Mouse (Mus musculus): Measurements from ENCODE around the gene Gm4881. TPM values are rescaled to one million over a fixed set of nuclear protein-coding genes. Genes with fewer than 3 reads are reported as not detected.

Gene Gm4881
- polyA plus RNA-seq, 1 experiment from 2014 or later: not detected

DNA sequence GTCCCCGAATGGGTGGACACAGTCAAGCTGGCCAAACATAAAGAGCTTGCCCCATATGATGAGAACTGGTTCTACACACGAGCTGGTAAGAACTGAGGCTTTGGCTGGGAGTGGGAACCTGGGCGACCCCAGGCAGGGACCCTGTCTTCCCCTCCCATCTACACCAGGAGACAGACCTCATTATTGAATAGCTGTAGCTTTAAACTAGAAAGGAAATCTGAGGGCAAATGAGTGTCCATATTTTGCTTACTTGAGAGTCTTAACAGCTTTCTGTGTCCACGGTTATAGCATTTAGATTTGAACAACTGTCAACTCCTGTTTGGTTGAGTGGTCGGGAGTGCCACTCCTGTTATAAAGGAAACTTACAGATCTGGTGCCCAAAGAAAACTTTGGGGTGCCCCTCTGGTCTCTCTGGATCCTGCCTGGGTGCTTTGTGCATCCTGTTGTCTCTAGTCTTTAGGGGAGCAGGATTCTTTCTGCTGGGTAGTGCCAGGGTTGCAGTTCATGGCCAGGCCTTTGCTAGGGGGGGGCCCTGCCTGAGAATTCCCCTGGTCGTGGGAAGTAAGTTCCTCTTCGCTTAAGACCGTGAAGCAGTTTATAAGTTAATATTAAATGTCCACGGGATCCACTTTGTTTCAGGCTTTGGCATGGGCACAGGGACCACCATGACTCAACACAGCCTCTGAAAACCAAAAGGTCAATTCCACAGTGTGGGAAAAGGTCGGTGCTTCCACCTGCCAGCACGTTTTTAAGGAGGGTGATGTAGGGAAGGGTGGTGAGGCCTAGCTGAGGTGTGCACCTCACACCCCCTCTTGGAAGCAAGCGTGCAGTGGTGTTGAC lies 58.6 kb downstream of the Gm4881 start:
- peaks cover 21% of the 10 kb centered on the region for H3K4me1 ChIP-seq (ENCODE audit: control insufficient read depth, insufficient read depth, low read length)
- no peak for ATAC-seq (replicated peaks; ENCODE audit: extremely low read depth, insufficient read depth, low FRiP score)
- H3K4me3 ChIP-seq (ENCODE audit: low read length): peak overlapping the region; percentile 95
- H3K4me2 ChIP-seq (ENCODE audit: low read depth, low read length): peak overlapping the region; percentile 85
- peak overlapping the region; percentile 100 for H3K9ac ChIP-seq (ENCODE audit: low read length)
- 33% methylated on average over 12 of the region's 12 CpGs for WGBS
- H3K27ac ChIP-seq (ENCODE audit: low read length): no peak overlapping the region; the same call in 1 of the 2 replicates
- H3K36me3 ChIP-seq (ENCODE audit: control insufficient read depth, insufficient read depth): peaks cover 36% of the 10 kb centered on the region
- no peaks in the 10 kb centered on the region for H3K27me3 ChIP-seq (ENCODE audit: control insufficient read depth, insufficient read depth, low read length)
- no peaks in the 10 kb centered on the region for H3K9me3 ChIP-seq (replicated peaks; ENCODE audit: control insufficient read depth, low read length)

DNA sequence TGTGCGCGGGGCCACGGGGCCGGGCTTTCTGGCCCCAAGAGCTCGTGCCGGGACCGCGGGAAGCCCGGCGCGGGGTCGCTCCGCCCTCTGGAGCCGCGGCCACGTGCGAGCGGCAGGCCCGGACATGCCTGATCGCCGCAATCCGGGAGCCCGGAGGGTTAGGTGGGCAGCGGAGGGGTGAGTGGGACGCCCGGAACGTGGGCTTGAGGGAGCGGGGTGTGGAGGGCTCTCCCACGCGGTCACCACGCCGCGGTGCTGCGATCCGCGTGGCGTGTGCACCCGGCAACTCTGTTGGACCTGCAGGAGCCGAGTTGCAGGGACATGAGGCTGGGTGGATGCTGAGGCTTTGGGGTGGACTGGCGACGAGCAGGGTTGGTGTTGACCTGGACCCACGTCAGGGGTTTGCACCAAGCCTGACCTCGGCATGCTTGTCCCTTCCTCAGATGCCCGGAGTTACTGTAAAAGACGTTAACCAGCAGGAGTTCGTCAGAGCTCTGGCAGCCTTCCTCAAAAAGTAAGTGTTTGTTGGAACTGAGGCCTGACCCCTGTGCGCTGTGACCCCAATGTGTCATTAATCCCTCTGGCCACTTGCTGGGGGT lies 59.5 kb downstream of the Gm4881 start:
- Histone ChIP-seq H3K27ac (ENCODE audit: low read length) (peak overlapping the region; percentile 86), H3K9me3 (replicated peaks; ENCODE audit: control insufficient read depth, low read length) (no peaks in the 10 kb centered on the region), H3K4me1 (ENCODE audit: control insufficient read depth, insufficient read depth, low read length) (peaks cover 21% of the 10 kb centered on the region), H3K36me3 (ENCODE audit: control insufficient read depth, insufficient read depth) (peaks cover 32% of the 10 kb centered on the region), H3K4me2 (ENCODE audit: low read depth, low read length) (peak overlapping the region; percentile 85), H3K4me3 (ENCODE audit: low read length) (peak overlapping the region; percentile 95), H3K27me3 (ENCODE audit: control insufficient read depth, insufficient read depth, low read length) (no peaks in the 10 kb centered on the region), H3K9ac (ENCODE audit: low read length) (peak overlapping the region; percentile 100)
- 0 out of 2 replicates have a peak, but pooled peaks have one; percentile 0 for ATAC-seq (replicated peaks; ENCODE audit: extremely low read depth, insufficient read depth, low FRiP score)
- WGBS: under 1% methylated on average over 47 of the region's 47 CpGs

DNA sequence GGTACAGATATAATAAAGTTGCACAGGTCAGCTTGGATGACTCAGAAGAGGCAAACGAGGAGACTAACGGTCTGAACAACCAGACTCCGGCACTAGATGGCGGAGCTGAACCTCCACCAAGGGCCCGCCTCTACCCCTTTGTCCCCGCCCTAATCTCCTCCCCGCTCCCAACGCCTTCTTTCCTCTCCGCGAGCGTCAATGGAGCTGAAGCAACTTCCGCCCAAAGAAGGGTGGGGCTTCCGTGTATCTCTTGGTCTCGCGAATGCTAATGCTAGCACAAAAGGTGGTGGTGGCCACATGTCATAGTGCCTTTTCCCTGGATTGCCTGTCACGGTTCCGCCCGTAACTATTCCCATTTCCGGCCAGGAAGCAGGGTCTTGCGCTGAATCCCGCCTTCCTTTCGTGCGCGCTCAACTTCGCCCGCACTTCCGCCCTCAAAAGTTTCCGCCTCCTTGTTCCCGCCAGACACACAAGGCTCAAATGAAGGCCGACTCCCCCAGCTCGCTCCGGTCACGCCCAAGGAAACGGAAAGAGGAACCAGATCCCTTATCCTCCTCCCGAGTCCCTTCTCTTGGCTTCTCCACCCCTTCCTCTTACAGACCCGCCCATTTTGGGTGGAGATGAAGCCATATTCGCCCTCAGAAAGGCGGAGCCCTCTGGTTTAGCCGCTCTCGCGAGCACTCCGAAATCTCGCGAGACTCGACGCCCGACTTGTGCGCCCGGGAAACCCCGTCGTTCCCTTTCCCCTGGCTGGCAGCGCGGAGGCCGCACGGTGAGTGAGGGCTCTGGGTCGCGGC lies 60.2 kb downstream of the Gm4881 start, which contains the start of gene Rps19:
Gene Rps19 (plus strand): TSS at position 476 of the 797 bp plus-strand sequence.
- Histone ChIP-seq H3K9me3 (replicated peaks; ENCODE audit: control insufficient read depth, low read length) (no peaks in the 10 kb centered on the region), H3K4me1 (ENCODE audit: control insufficient read depth, insufficient read depth, low read length) (peaks cover 21% of the 10 kb centered on the region), H3K4me3 (ENCODE audit: low read length) (peak within 1 kb of the TSS; percentile 95), H3K27me3 (ENCODE audit: control insufficient read depth, insufficient read depth, low read length) (no peaks in the 10 kb centered on the region), H3K27ac (ENCODE audit: low read length) (peak within 1 kb of the TSS; percentile 86), H3K36me3 (ENCODE audit: control insufficient read depth, insufficient read depth) (peaks cover 25% of the 10 kb centered on the region), H3K9ac (ENCODE audit: low read length) (peak within 1 kb of the TSS; percentile 100), H3K4me2 (ENCODE audit: low read depth, low read length) (peak within 1 kb of the TSS; percentile 85)
- under 1% methylated on average over 57 of the region's 57 CpGs for WGBS
- ATAC-seq (replicated peaks; ENCODE audit: extremely low read depth, insufficient read depth, low FRiP score): peak; percentile 93

- no peak overlapping the region for H3K4me3 ChIP-seq (ENCODE audit: low read length)
- H3K4me1 ChIP-seq (ENCODE audit: control insufficient read depth, insufficient read depth, low read length): peaks cover 19% of the 10 kb centered on the region
- no peak for ATAC-seq (replicated peaks; ENCODE audit: extremely low read depth, insufficient read depth, low FRiP score)
- no peak overlapping the region for H3K4me2 ChIP-seq (ENCODE audit: low read depth, low read length)
- no peak overlapping the region for H3K27ac ChIP-seq (ENCODE audit: low read length)
- no peaks in the 10 kb centered on the region for H3K27me3 ChIP-seq (ENCODE audit: control insufficient read depth, insufficient read depth, low read length)
- 87% methylated on average over 9 of the region's 9 CpGs for WGBS
- no peak overlapping the region for H3K9ac ChIP-seq (ENCODE audit: low read length)
- no peaks in the 10 kb centered on the region for H3K9me3 ChIP-seq (replicated peaks; ENCODE audit: control insufficient read depth, low read length)
- H3K36me3 ChIP-seq (ENCODE audit: control insufficient read depth, insufficient read depth): peaks cover 11% of the 10 kb centered on the region
Observed at GRCm38 (mm10) chr7:24882416-24883199, 61.7 kb downstream of the Gm4881 start.

DNA sequence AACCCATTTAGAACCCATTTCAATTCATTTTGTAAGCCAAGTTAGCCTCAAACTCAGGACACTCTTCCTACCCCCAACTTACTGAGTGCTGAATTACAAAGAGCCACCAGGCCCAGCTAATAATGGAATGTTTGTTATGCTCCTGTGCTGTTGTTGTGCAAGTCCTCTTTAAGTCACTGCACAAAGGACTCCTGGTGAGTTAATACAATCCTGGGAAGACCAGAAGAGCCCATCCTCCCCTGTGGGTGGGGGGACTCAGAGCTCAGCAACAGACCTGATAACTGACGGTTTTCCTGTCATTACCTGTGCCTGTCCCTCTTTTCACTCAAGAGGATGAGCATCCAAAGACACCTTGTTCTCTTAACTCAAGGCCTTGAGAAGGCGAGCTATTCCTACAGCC lies 64.7 kb downstream of the Gm4881 start:
- Histone ChIP-seq H3K4me1 (ENCODE audit: control insufficient read depth, insufficient read depth, low read length) (no peaks in the 10 kb centered on the region), H3K4me2 (ENCODE audit: low read depth, low read length) (no peak overlapping the region), H3K27ac (ENCODE audit: low read length) (no peak overlapping the region), H3K4me3 (ENCODE audit: low read length) (no peak overlapping the region), H3K27me3 (ENCODE audit: control insufficient read depth, insufficient read depth, low read length) (no peaks in the 10 kb centered on the region), H3K9ac (ENCODE audit: low read length) (no peak overlapping the region), H3K36me3 (ENCODE audit: control insufficient read depth, insufficient read depth) (no peaks in the 10 kb centered on the region), H3K9me3 (replicated peaks; ENCODE audit: control insufficient read depth, low read length) (no peaks in the 10 kb centered on the region)
- ATAC-seq (replicated peaks; ENCODE audit: extremely low read depth, insufficient read depth, low FRiP score): no peak
- WGBS: 33% methylated on average over 2 of the region's 2 CpGs

DNA sequence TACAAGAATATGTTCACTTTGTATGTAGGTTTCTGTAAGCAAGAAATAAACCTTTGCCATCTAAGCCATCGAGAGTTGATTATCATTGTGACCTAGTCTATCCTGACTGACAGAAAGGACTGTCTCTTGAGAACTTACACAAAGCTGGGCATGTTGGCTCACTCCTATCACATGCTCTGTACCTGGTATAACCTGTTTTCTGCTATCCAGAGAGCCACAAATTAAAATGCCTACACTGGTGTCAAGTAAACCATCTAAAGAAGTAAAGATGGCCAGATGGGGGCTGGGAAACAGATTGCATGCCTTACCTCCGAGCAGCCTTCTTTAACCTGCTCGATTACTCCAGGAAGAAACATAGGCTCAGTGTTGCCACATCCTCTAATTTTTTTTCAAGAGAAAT lies 66.7 kb downstream of the Gm4881 start:
- Histone ChIP-seq H3K27me3 (ENCODE audit: control insufficient read depth, insufficient read depth, low read length) (no peaks in the 10 kb centered on the region), H3K9ac (ENCODE audit: low read length) (no peak overlapping the region), H3K36me3 (ENCODE audit: control insufficient read depth, insufficient read depth) (no peaks in the 10 kb centered on the region), H3K27ac (ENCODE audit: low read length) (no peak overlapping the region), H3K4me1 (ENCODE audit: control insufficient read depth, insufficient read depth, low read length) (no peaks in the 10 kb centered on the region), H3K4me3 (ENCODE audit: low read length) (no peak overlapping the region), H3K9me3 (replicated peaks; ENCODE audit: control insufficient read depth, low read length) (no peaks in the 10 kb centered on the region), H3K4me2 (ENCODE audit: low read depth, low read length) (no peak overlapping the region)
- no peak for ATAC-seq (replicated peaks; ENCODE audit: extremely low read depth, insufficient read depth, low FRiP score)
- 75% methylated on average over 3 of the region's 3 CpGs for WGBS

Small RNA genes within 50 kb of the gene (microRNA-seq; reads per million reads assigned to microRNA genes)
- gene Mir7046 (0.79 reads per million), gene Mir7047 (not detected)

Other genes with a start within 250 kb of the Gm4881 start
- not detected in 2 replicates for gene BC049730, start 235.3 kb downstream of the Gm4881 start, polyA plus RNA-seq (2015; fragmentation: Nextera tagmentation; extraction: Ambion mirVana)
- not detected in 2 replicates for gene Gm4763, start 217.6 kb downstream of the Gm4881 start, polyA plus RNA-seq (2015; fragmentation: Nextera tagmentation; extraction: Ambion mirVana)
- gene Cd177, start 184.2 kb downstream of the Gm4881 start, polyA plus RNA-seq (2015; fragmentation: Nextera tagmentation; extraction: Ambion mirVana): 0.25 and 0.30 TPM in 2 replicates
- 0.22 TPM in 1 of 2 replicates, not detected in the other for gene Ceacam10, start 167.3 kb downstream of the Gm4881 start, polyA plus RNA-seq (2015; fragmentation: Nextera tagmentation; extraction: Ambion mirVana)
- gene Gm9844, start 82.3 kb downstream of the Gm4881 start, polyA plus RNA-seq (2015; fragmentation: Nextera tagmentation; extraction: Ambion mirVana): 4.7 and 20.8 TPM in 2 replicates
- not detected in 2 replicates for gene Lypd4, start 74.6 kb downstream of the Gm4881 start, polyA plus RNA-seq (2015; fragmentation: Nextera tagmentation; extraction: Ambion mirVana)
- not detected in 2 replicates for gene Dmrtc2, start 74.4 kb downstream of the Gm4881 start, polyA plus RNA-seq (2015; fragmentation: Nextera tagmentation; extraction: Ambion mirVana)
- 1,139 and 1,152 TPM in 2 replicates for gene Rps19, start 60.1 kb downstream of the Gm4881 start, polyA plus RNA-seq (2015; fragmentation: Nextera tagmentation; extraction: Ambion mirVana)
- gene Cd79a, start 47.1 kb downstream of the Gm4881 start, polyA plus RNA-seq (2015; fragmentation: Nextera tagmentation; extraction: Ambion mirVana): 0.36 and 0.38 TPM in 2 replicates
- gene Arhgef1, start 41.6 kb downstream of the Gm4881 start, polyA plus RNA-seq (2015; fragmentation: Nextera tagmentation; extraction: Ambion mirVana): 75.4 and 80.9 TPM in 2 replicates
- 270 and 275 TPM in 2 replicates for gene Rabac1, start 28.3 kb upstream of the Gm4881 start, polyA plus RNA-seq (2015; fragmentation: Nextera tagmentation; extraction: Ambion mirVana)
- 0.32 and 0.66 TPM in 2 replicates for gene Atp1a3, start 61.5 kb upstream of the Gm4881 start, polyA plus RNA-seq (2015; fragmentation: Nextera tagmentation; extraction: Ambion mirVana)
- gene Grik5, start 127.9 kb upstream of the Gm4881 start, polyA plus RNA-seq (2015; fragmentation: Nextera tagmentation; extraction: Ambion mirVana): 2.3 and 3.0 TPM in 2 replicates
- 19.6 and 19.7 TPM in 2 replicates for gene Zfp574, start 128.1 kb upstream of the Gm4881 start, polyA plus RNA-seq (2015; fragmentation: Nextera tagmentation; extraction: Ambion mirVana)
- 0.42 and 0.58 TPM in 2 replicates for gene Pou2f2, start 235.2 kb upstream of the Gm4881 start, polyA plus RNA-seq (2015; fragmentation: Nextera tagmentation; extraction: Ambion mirVana)